In genomic region chr10:26564462-26564861, GRCm38 (mm10) we compare ENCODE assay signal across 9 mouse cellular contexts.
DNase-seq lines count a peak whose midpoint lies in the region; ATAC-seq and TF ChIP-seq lines count a peak whose summit lies in the region.
"Had no signal": no experiment of that assay in that cellular context is flagged by ENCODE, and none has a peak within 500 bp of the region (broad histone marks: within the 10 kb centered on the region; RNA-seq: fewer than 3 reads in every experiment).

No protein-coding gene starts in this region.

- WGBS in kidney, adult 2 months: 55% methylated on average over 11 of the region's 11 CpGs
- 71% methylated on average over 11 of the region's 11 CpGs for WGBS in kidney, embryonic 14.5 days
- WGBS in intestine, embryonic 16.5 days: 41% methylated on average over 11 of the region's 11 CpGs
- WGBS in lung, embryonic 15.5 days: 34% methylated on average over 11 of the region's 11 CpGs

- H3K9ac ChIP-seq in kidney, embryonic 14.5 days (ENCODE audit: low read depth, low read length): no peak overlapping the region
- no peak overlapping the region for H3K9ac ChIP-seq in intestine, embryonic 16.5 days (ENCODE audit: low read depth, low read length)
- H3K9ac ChIP-seq in lung, embryonic 15.5 days: no peak overlapping the region
- H3K9ac ChIP-seq: embryonic facial prominence, embryonic 12.5 days had no signal

- no peak for TF ChIP-seq CTCF in kidney, adult 2 months (conservative IDR thresholded peaks at IDR 0.05; ENCODE audit: insufficient read depth, insufficient read length, low read depth, low read length)

- H3K36me3 ChIP-seq in kidney, adult 2 months (ENCODE audit: control insufficient read depth, insufficient read depth, low read length): no peaks in the 10 kb centered on the region
- H3K36me3 ChIP-seq in kidney, embryonic 14.5 days (ENCODE audit: control insufficient read depth, insufficient read depth, low read length): no peaks in the 10 kb centered on the region
- H3K36me3 ChIP-seq in intestine, embryonic 16.5 days (ENCODE audit: control insufficient read depth, insufficient read depth, low read length): no peaks in the 10 kb centered on the region
- no peaks in the 10 kb centered on the region for H3K36me3 ChIP-seq in lung, embryonic 15.5 days
- H3K36me3 ChIP-seq: embryonic facial prominence, embryonic 12.5 days had no signal

- H3K27me3 ChIP-seq in kidney, adult 2 months (replicated peaks; ENCODE audit: control insufficient read depth, insufficient read depth, low read length): no peaks in the 10 kb centered on the region; the same call in 1 of the 2 replicates
- no peaks in the 10 kb centered on the region for H3K27me3 ChIP-seq in kidney, embryonic 14.5 days (ENCODE audit: control insufficient read depth, insufficient read depth, low read length)
- no peaks in the 10 kb centered on the region for H3K27me3 ChIP-seq in intestine, embryonic 16.5 days (replicated peaks; ENCODE audit: control insufficient read depth, insufficient read depth, low read length)
- no peaks in the 10 kb centered on the region for H3K27me3 ChIP-seq in lung, embryonic 15.5 days
- H3K27me3 ChIP-seq: embryonic facial prominence, embryonic 12.5 days had no signal

- no peak overlapping the region for H3K27ac ChIP-seq in kidney, adult 2 months (ENCODE audit: insufficient read depth, low read depth, low read length)
- H3K27ac ChIP-seq in kidney, embryonic 14.5 days (ENCODE audit: low read depth, low read length): no peak overlapping the region
- H3K27ac ChIP-seq in intestine, embryonic 16.5 days (ENCODE audit: low read length): no peak overlapping the region
- no peak overlapping the region for H3K27ac ChIP-seq in lung, embryonic 15.5 days
- H3K27ac ChIP-seq: embryonic facial prominence, embryonic 12.5 days had no signal

- no peaks in the 10 kb centered on the region for H3K9me3 ChIP-seq in kidney, embryonic 14.5 days (ENCODE audit: control insufficient read depth, low read length)
- no peaks in the 10 kb centered on the region for H3K9me3 ChIP-seq in intestine, embryonic 16.5 days (ENCODE audit: control insufficient read depth, low read length)
- H3K9me3 ChIP-seq in lung, embryonic 15.5 days: no peaks in the 10 kb centered on the region
- H3K9me3 ChIP-seq: embryonic facial prominence, embryonic 12.5 days had no signal

- H3K4me3 ChIP-seq in kidney, adult 2 months (ENCODE audit: insufficient read depth, low read depth, low read length): no peak overlapping the region
- no peak overlapping the region for H3K4me3 ChIP-seq in kidney, embryonic 14.5 days (ENCODE audit: low read length)
- H3K4me3 ChIP-seq in intestine, embryonic 16.5 days (ENCODE audit: low read length): no peak overlapping the region
- H3K4me3 ChIP-seq in lung, embryonic 15.5 days: no peak overlapping the region
- H3K4me3 ChIP-seq: embryonic facial prominence, embryonic 12.5 days had no signal

- peak; percentile 8 for DNase-seq in kidney, adult 2 months
- peak; percentile 76 to 82 for DNase-seq in adrenal gland, postnatal 36 days
- DNase-seq in frontal cortex, postnatal 14 days (ENCODE audit: low spot score in 2 of 2): peak; percentile 7 to 38
- DNase-seq in retina, postnatal 1 day: peak; percentile 12
- peak; percentile 51 to 70 for DNase-seq in urinary bladder, postnatal 4 days (ENCODE audit: low spot score in 2 of 2)

- ATAC-seq in kidney, embryonic 14.5 days (ENCODE audit: low FRiP score, low TSS enrichment): no peak
- no peak for ATAC-seq in intestine, embryonic 16.5 days
- ATAC-seq in lung, embryonic 15.5 days (ENCODE audit: borderline replicate concordance, extremely low read depth, low FRiP score, low TSS enrichment): peak; percentile 73; the same call in 1 of the 2 replicates

- H3K4me1 ChIP-seq in kidney, adult 2 months (ENCODE audit: control insufficient read depth, insufficient read depth, low read length): no peaks in the 10 kb centered on the region
- no peaks in the 10 kb centered on the region for H3K4me1 ChIP-seq in kidney, embryonic 14.5 days (ENCODE audit: control insufficient read depth, insufficient read depth, low read length)
- no peaks in the 10 kb centered on the region for H3K4me1 ChIP-seq in intestine, embryonic 16.5 days (ENCODE audit: control insufficient read depth, insufficient read depth, low read length)
- no peaks in the 10 kb centered on the region for H3K4me1 ChIP-seq in lung, embryonic 15.5 days
- H3K4me1 ChIP-seq: embryonic facial prominence, embryonic 12.5 days had no signal

- no peak for TF ChIP-seq POLR2A in kidney, adult 2 months (IDR thresholded peaks at IDR 0.05; ENCODE audit: low read depth, low read length)

- no peak overlapping the region for H3K4me2 ChIP-seq in kidney, embryonic 14.5 days (replicated peaks; ENCODE audit: low read depth, low read length)
- 0 out of 2 replicates have a peak overlapping the region, but pooled peaks have one; percentile 12 for H3K4me2 ChIP-seq in intestine, embryonic 16.5 days (ENCODE audit: low read depth, low read length)
- H3K4me2 ChIP-seq in lung, embryonic 15.5 days: peak overlapping the region; percentile 32
- H3K4me2 ChIP-seq: embryonic facial prominence, embryonic 12.5 days had no signal

Comparison
In these comparisons a context has a peak if more than half of its experiments do, and no peak if none do; other contexts are left out.
1. DNase-seq: peak in every context shown above with its lines; median percentile 79 in adrenal gland, postnatal 36 days; 60 in urinary bladder, postnatal 4 days; 22 in frontal cortex, postnatal 14 days; 12 in retina, postnatal 1 day; 8 in kidney, adult 2 months.